Mouse (Mus musculus) cerebellum, adult 2 months (tissue): ENCODE results near the gene Ppp4c.

Experiments
- CTCF ChIP-seq: fragments of 200-500 bp; IDR thresholded peaks from 2 replicates; pipeline ENCODE4 v1.5.1; 2011; ENCODE audit warnings: low read depth, mild to moderate bottlenecking, control low read depth, low read length, moderate library complexity, borderline replicate concordance; ENCODE audit not compliant: insufficient read depth
- POLR2A ChIP-seq: fragments of 200-500 bp; IDR thresholded peaks from 2 replicates; pipeline ENCODE4 v1.6.1; 2011; ENCODE audit warnings: low read length, control low read depth, borderline replicate concordance; ENCODE audit not compliant: insufficient read depth

- TF ChIP-seq CTCF (no peak), POLR2A (no peak)
These were observed 14.1 kb downstream of the Ppp4c start for GRCm38 (mm10) chr7:126778147-126778546.
